In the genomic region with DNA sequence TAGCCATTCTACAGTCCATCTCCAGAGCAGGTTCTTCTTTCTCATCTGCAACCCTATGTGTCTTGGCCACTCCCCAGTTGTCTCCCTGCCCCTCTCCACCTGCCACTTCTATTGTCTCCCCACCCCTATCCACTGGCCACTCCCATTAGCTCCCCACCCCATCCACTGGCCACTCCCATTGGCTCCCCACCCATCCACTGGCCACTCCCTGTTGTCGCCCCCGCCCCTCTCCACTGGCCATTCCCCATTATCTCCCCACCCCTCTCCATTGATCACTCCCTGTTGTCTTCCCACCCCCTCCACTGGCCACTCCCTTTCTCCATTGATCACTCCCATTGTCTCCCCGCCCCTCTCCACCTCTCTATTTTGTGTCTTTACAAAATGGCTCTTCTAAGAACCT, we compare ENCODE assay signal across 13 mouse cellular contexts. TPM values are rescaled to one million over a fixed set of nuclear protein-coding genes. Genes with fewer than 3 reads are reported as not detected.
DNase-seq lines count a peak whose midpoint lies in the region; ATAC-seq and TF ChIP-seq lines count a peak whose summit lies in the region.
"Had no signal": no experiment of that assay in that cellular context is flagged by ENCODE, and none has a peak within 500 bp of the region (broad histone marks: within the 10 kb centered on the region; RNA-seq: fewer than 3 reads in every experiment).

No protein-coding gene starts in this region.

- H3K36me3 ChIP-seq in embryonic facial prominence, embryonic 10.5 days (replicated peaks), result no peaks in the 10 kb centered on the region
- no peaks in the 10 kb centered on the region for H3K36me3 ChIP-seq in hindbrain, embryonic 13.5 days
- no peaks in the 10 kb centered on the region for H3K36me3 ChIP-seq in neural tube, embryonic 14.5 days (ENCODE audit: control insufficient read depth, insufficient read depth, low read length)
- H3K36me3 ChIP-seq: liver, embryonic 12.5 days had no signal

- TF ChIP-seq CTCF in layer of hippocampus, adult 2 months (conservative IDR thresholded peaks at IDR 0.05), result no peak

- DNase-seq in layer of hippocampus, adult 2 months (ENCODE audit: low spot score in 2 of 2), result no peak
- no peak for DNase-seq in layer of hippocampus, adult 18-20 months (ENCODE audit: low spot score in 2 of 2)
- DNase-seq in embryonic facial prominence, embryonic 10.5 days (ENCODE audit: low spot score), result peak; percentile 28
- no peak for DNase-seq in heart, postnatal 36 days
- DNase-seq in spleen, postnatal 36 days (ENCODE audit: low spot score in 2 of 2), result no peak
- no peak for DNase-seq in urinary bladder, postnatal 25 days (ENCODE audit: low spot score)
- DNase-seq: kidney, postnatal 14 days had no signal

- H3K4me1 ChIP-seq in embryonic facial prominence, embryonic 10.5 days, result peaks cover 52% of the 10 kb centered on the region
- peaks cover 39% of the 10 kb centered on the region for H3K4me1 ChIP-seq in hindbrain, embryonic 13.5 days (replicated peaks)
- H3K4me1 ChIP-seq in neural tube, embryonic 14.5 days (ENCODE audit: control insufficient read depth, insufficient read depth, low read length), result peaks cover 12% of the 10 kb centered on the region; the same call in 1 of the 2 replicates
- H3K4me1 ChIP-seq: liver, embryonic 12.5 days had no signal

- WGBS in embryonic facial prominence, embryonic 10.5 days, result 35% methylated on average over 3 of the region's 3 CpGs
- WGBS in hindbrain, embryonic 13.5 days, result 20% methylated on average over 3 of the region's 3 CpGs
- 28% methylated on average over 2 of the region's 3 CpGs for WGBS in neural tube, embryonic 14.5 days

- no peak for ATAC-seq in hindbrain, embryonic 13.5 days (ENCODE audit: low FRiP score)
- no peak for ATAC-seq in neural tube, embryonic 14.5 days (ENCODE audit: low read depth)
- ATAC-seq: liver, embryonic 12.5 days had no signal

- no peaks in the 10 kb centered on the region for H3K27me3 ChIP-seq in embryonic facial prominence, embryonic 10.5 days (replicated peaks; ENCODE audit: low read depth, poor library complexity, severe bottlenecking)
- H3K27me3 ChIP-seq in hindbrain, embryonic 13.5 days, result no peaks in the 10 kb centered on the region
- H3K27me3 ChIP-seq in neural tube, embryonic 14.5 days (ENCODE audit: control insufficient read depth, insufficient read depth, low read length), result no peaks in the 10 kb centered on the region

- no peak overlapping the region for H3K9ac ChIP-seq in hindbrain, embryonic 13.5 days
- no peak overlapping the region for H3K9ac ChIP-seq in neural tube, embryonic 14.5 days (replicated peaks; ENCODE audit: low read depth, low read length)
- H3K9ac ChIP-seq: liver, embryonic 12.5 days had no signal

- intact Hi-C loops in heart, postnatal 36 days (cut with DNase I), result no loop called here

- no peak overlapping the region for H3K4me3 ChIP-seq in layer of hippocampus, adult 2 months
- no peak overlapping the region for H3K4me3 ChIP-seq in embryonic facial prominence, embryonic 10.5 days
- no peak overlapping the region for H3K4me3 ChIP-seq in hindbrain, embryonic 13.5 days
- no peak overlapping the region for H3K4me3 ChIP-seq in neural tube, embryonic 14.5 days (ENCODE audit: low read depth, low read length)
- H3K4me3 ChIP-seq: liver, embryonic 12.5 days; myocyte had no signal

- peak overlapping the region; percentile 64; the same call in 1 of the 2 replicates for H3K27ac ChIP-seq in layer of hippocampus, adult 2 months
- H3K27ac ChIP-seq in embryonic facial prominence, embryonic 10.5 days (replicated peaks), result no peak overlapping the region
- H3K27ac ChIP-seq in hindbrain, embryonic 13.5 days, result peak overlapping the region; percentile 82
- H3K27ac ChIP-seq in neural tube, embryonic 14.5 days (ENCODE audit: low read depth, low read length), result peak overlapping the region; percentile 61; the same call in 1 of the 2 replicates
- H3K27ac ChIP-seq: liver, embryonic 12.5 days; stomach, postnatal 0 days had no signal

- H3K4me2 ChIP-seq in hindbrain, embryonic 13.5 days, result no peak overlapping the region; the same call in 1 of the 2 replicates
- no peak overlapping the region for H3K4me2 ChIP-seq in neural tube, embryonic 14.5 days (ENCODE audit: low read depth, low read length)
- H3K4me2 ChIP-seq: liver, embryonic 12.5 days had no signal

- no peaks in the 10 kb centered on the region for H3K9me3 ChIP-seq in embryonic facial prominence, embryonic 10.5 days
- no peaks in the 10 kb centered on the region for H3K9me3 ChIP-seq in hindbrain, embryonic 13.5 days
- H3K9me3 ChIP-seq in neural tube, embryonic 14.5 days (ENCODE audit: control insufficient read depth, low read length), result no peaks in the 10 kb centered on the region
- H3K9me3 ChIP-seq: liver, embryonic 12.5 days had no signal

RNA-seq across cellular contexts. Expression of a gene that starts 39.2 kb away (rescaled TPM):
- 100 to 1,000 TPM; 245 to 263 TPM for total RNA-seq in layer of hippocampus, adult 2 months (2021)
- 100 to 1,000 TPM; 212 to 229 TPM for total RNA-seq in layer of hippocampus, adult 18-20 months (2021)
- polyA plus RNA-seq in embryonic facial prominence, embryonic 10.5 days (2016; fragmentation: Nextera tagmentation; extraction: Ambion mirVana), result 7.3 and 8.1 TPM in 2 replicates
- 18.8 and 19.7 TPM in 2 replicates for polyA plus RNA-seq in hindbrain, embryonic 13.5 days (2015; fragmentation: Nextera tagmentation; extraction: Ambion mirVana)
- polyA plus RNA-seq in neural tube, embryonic 14.5 days (2014; fragmentation: Nextera tagmentation; extraction: Ambion mirVana), result 25.6 and 35.2 TPM in 2 replicates
- total RNA-seq in heart, postnatal 36 days (2021), result under 1 TPM in 1 of 2 experiments, not detected in 1; 0.56 TPM
- polyA plus RNA-seq: C2C12, myocyte had no signal

Comparison
In these comparisons a context has a peak if more than half of its experiments do, and no peak if none do; other contexts are left out.
1. RNA of a gene that starts 39.2 kb away (total RNA-seq): 245 to 263 TPM in layer of hippocampus, adult 2 months and 212 to 229 TPM in layer of hippocampus, adult 18-20 months; 0.56 TPM in heart, postnatal 36 days; every median in the first group is over 100 times any median in the second.